ENCODE assay signal across 9 mouse cellular contexts in the genomic region with DNA sequence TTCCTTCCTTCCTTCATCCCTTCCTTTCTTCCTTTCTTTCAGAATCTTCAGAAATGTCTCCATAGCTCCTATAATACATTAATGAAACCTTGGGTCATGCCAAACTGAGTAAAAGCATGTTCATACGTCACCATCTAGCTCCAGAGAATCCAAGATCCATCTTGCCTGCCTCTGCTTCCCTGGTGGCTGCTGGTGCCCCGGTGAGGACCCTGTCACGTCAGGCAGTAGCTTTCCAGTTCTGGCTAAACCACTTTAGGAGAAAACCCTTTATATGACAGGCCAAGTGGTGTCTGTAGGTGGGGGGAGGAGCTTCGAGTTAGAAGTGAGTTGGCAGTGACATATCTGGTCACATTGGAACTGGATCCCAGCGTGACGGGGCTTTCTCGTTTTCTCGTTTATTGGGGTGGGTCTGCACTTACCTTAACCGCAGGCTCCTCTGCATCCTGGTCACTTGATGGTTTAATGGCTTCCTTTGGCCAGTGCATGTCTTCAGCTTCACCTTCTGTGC. TPM values are rescaled to one million over a fixed set of nuclear protein-coding genes. Genes with fewer than 3 reads are reported as not detected.
DNase-seq lines count a peak whose midpoint lies in the region; ATAC-seq and TF ChIP-seq lines count a peak whose summit lies in the region.
"Had no signal": no experiment of that assay in that cellular context is flagged by ENCODE, and none has a peak within 500 bp of the region (broad histone marks: within the 10 kb centered on the region; RNA-seq: fewer than 3 reads in every experiment).

TSS of gene Furin (minus strand) at position 249 of the 508 bp plus-strand sequence.

- no peak for TF ChIP-seq POLR2A in small intestine, adult 2 months (IDR thresholded peaks at IDR 0.05; ENCODE audit: low read depth, low read length)

- H3K9ac ChIP-seq in lung, embryonic 15.5 days: no peak within 1 kb of the TSS
- H3K9ac ChIP-seq in embryonic facial prominence, embryonic 15.5 days: no peak within 1 kb of the TSS
- no peak within 1 kb of the TSS for H3K9ac ChIP-seq in forebrain, embryonic 13.5 days

- H3K4me3 ChIP-seq in lung, embryonic 15.5 days: no peak within 1 kb of the TSS
- no peak within 1 kb of the TSS for H3K4me3 ChIP-seq in embryonic facial prominence, embryonic 15.5 days (replicated peaks)
- peak within 1 kb of the TSS; percentile 12; the same call in 1 of the 2 replicates for H3K4me3 ChIP-seq in small intestine, adult 2 months (ENCODE audit: low read depth, low read length)
- no peak within 1 kb of the TSS for H3K4me3 ChIP-seq in forebrain, embryonic 13.5 days
- H3K4me3 ChIP-seq: erythroblast, embryonic 14.5 days had no signal

- no peaks in the 10 kb centered on the region for H3K36me3 ChIP-seq in lung, embryonic 15.5 days
- H3K36me3 ChIP-seq in embryonic facial prominence, embryonic 15.5 days: no peaks in the 10 kb centered on the region
- H3K36me3 ChIP-seq in small intestine, adult 2 months (ENCODE audit: control insufficient read depth, insufficient read depth, low read length): no peaks in the 10 kb centered on the region
- no peaks in the 10 kb centered on the region for H3K36me3 ChIP-seq in forebrain, embryonic 13.5 days (ENCODE audit: poor library complexity, severe bottlenecking)

- 0 out of 2 replicates have a peak within 1 kb of the TSS, but pooled peaks have one; percentile 12 for H3K27ac ChIP-seq in lung, embryonic 15.5 days
- peak within 1 kb of the TSS; percentile 93 for H3K27ac ChIP-seq in embryonic facial prominence, embryonic 15.5 days (replicated peaks)
- no peak within 1 kb of the TSS for H3K27ac ChIP-seq in small intestine, adult 2 months (ENCODE audit: insufficient read depth, low read depth, low read length)
- no peak within 1 kb of the TSS for H3K27ac ChIP-seq in forebrain, embryonic 13.5 days

- no peak for DNase-seq in lung, postnatal 4 days
- DNase-seq in heart, postnatal 36 days: no peak
- no peak for DNase-seq in urinary bladder, postnatal 10 days (ENCODE audit: low spot score)
- no peak for DNase-seq in right cerebral cortex, postnatal 25 days

- H3K4me1 ChIP-seq in lung, embryonic 15.5 days: peaks cover 34% of the 10 kb centered on the region
- peaks cover 35% of the 10 kb centered on the region for H3K4me1 ChIP-seq in embryonic facial prominence, embryonic 15.5 days
- peaks cover 10% of the 10 kb centered on the region for H3K4me1 ChIP-seq in small intestine, adult 2 months (ENCODE audit: control insufficient read depth, insufficient read depth, insufficient read length, low read length)
- peaks cover 25% of the 10 kb centered on the region for H3K4me1 ChIP-seq in forebrain, embryonic 13.5 days

- H3K4me2 ChIP-seq in lung, embryonic 15.5 days: no peak within 1 kb of the TSS
- H3K4me2 ChIP-seq in embryonic facial prominence, embryonic 15.5 days (replicated peaks): no peak within 1 kb of the TSS
- no peak within 1 kb of the TSS for H3K4me2 ChIP-seq in forebrain, embryonic 13.5 days

- TF ChIP-seq CTCF in small intestine, adult 2 months (IDR thresholded peaks at IDR 0.05; ENCODE audit: extremely low read depth, insufficient read length, insufficient replicate concordance, low read depth, low read length): no peak

- 62% methylated on average over 9 of the region's 9 CpGs for WGBS in lung, embryonic 15.5 days
- WGBS in embryonic facial prominence, embryonic 15.5 days: 66% methylated on average over 9 of the region's 9 CpGs
- 79% methylated on average over 9 of the region's 9 CpGs for WGBS in small intestine, adult 2 months
- WGBS in forebrain, embryonic 13.5 days: 78% methylated on average over 9 of the region's 9 CpGs

- H3K9me3 ChIP-seq in lung, embryonic 15.5 days: no peaks in the 10 kb centered on the region
- H3K9me3 ChIP-seq in embryonic facial prominence, embryonic 15.5 days (replicated peaks): no peaks in the 10 kb centered on the region
- H3K9me3 ChIP-seq in forebrain, embryonic 13.5 days (replicated peaks): no peaks in the 10 kb centered on the region

- intact Hi-C loops in heart, postnatal 36 days (cut with DNase I): loop anchor here (2.0 kb wide), 1 partner anchor 38 kb away; no protein-coding TSS in a partner anchor

- ATAC-seq in lung, embryonic 15.5 days (ENCODE audit: borderline replicate concordance, extremely low read depth, low FRiP score, low TSS enrichment): no peak
- ATAC-seq in embryonic facial prominence, embryonic 15.5 days (ENCODE audit: insufficient number of reproducible peaks, low FRiP score, low TSS enrichment, low read depth): no peak
- ATAC-seq in forebrain, embryonic 13.5 days: no peak

- H3K27me3 ChIP-seq in lung, embryonic 15.5 days: no peaks in the 10 kb centered on the region
- H3K27me3 ChIP-seq in embryonic facial prominence, embryonic 15.5 days: no peaks in the 10 kb centered on the region
- no peaks in the 10 kb centered on the region for H3K27me3 ChIP-seq in small intestine, adult 2 months (ENCODE audit: control insufficient read depth, insufficient read depth, low read length)
- peaks cover 27% of the 10 kb centered on the region for H3K27me3 ChIP-seq in forebrain, embryonic 13.5 days

RNA-seq across cellular contexts. Expression of gene Furin, which starts in this region (rescaled TPM):
- 16.3 and 16.7 TPM in 2 replicates for polyA plus RNA-seq in lung, embryonic 15.5 days (2015; fragmentation: Nextera tagmentation; extraction: Ambion mirVana)
- polyA plus RNA-seq in embryonic facial prominence, embryonic 15.5 days (2015; fragmentation: Nextera tagmentation; extraction: Ambion mirVana): 16.0 and 16.7 TPM in 2 replicates
- total RNA-seq in heart, postnatal 36 days (2021): 100 to 1,000 TPM; 111 to 120 TPM
- polyA plus RNA-seq in small intestine, adult 2 months (2012; rRNA removed): 75.2 and 117 TPM in 2 replicates
- 3.0 and 3.4 TPM in 2 replicates for polyA plus RNA-seq in forebrain, embryonic 13.5 days (2015; fragmentation: Nextera tagmentation; extraction: Ambion mirVana)

Comparison
In these comparisons a context has a peak if more than half of its experiments do, and no peak if none do; other contexts are left out.
1. H3K27ac ChIP-seq: peak in lung, embryonic 15.5 days (single experiment) and embryonic facial prominence, embryonic 15.5 days (single experiment); none in small intestine, adult 2 months (single experiment) and forebrain, embryonic 13.5 days (single experiment).